Mouse (Mus musculus): ENCODE data around the gene Wipf2. TPM values are rescaled to one million over a fixed set of nuclear protein-coding genes. Genes with fewer than 3 reads are reported as not detected.
A peak's percentile ranks its signal among the peaks of the same experiment; 100 is the strongest.
"Not testable (repeated sequence)": the region's sequence is repeated elsewhere in the genome, so short reads cannot be mapped to it uniquely, and the experiment has no call there.

Wipf2 gene
- polyA plus RNA-seq, 1 experiment from 2014 or later = 4.5 TPM

DNA sequence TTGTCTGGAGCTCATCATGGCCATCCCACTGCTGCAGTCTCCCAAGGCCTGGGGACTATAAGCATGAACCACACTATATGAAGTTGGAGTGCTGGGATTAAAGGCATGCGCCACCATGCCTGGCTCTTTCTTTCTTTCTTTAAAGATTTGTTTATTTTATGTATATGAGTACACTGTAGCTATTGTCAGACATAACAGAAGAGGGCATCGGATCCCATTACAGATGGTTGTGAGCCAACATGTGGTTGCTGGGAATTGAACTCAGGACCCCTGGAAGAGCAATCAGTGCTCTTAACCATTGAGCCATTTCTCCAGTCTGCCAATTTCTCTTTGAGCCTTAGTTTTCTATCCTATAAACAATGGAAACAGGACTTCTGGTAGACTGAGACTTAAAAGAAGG is 70.4 kb downstream of the Wipf2 start:
- H3K4me2 ChIP-seq; H3K27me3 ChIP-seq (replicated peaks); ATAC-seq (ENCODE audit: insufficient read depth, low FRiP score, low read depth); H3K9me3 ChIP-seq; H3K36me3 ChIP-seq; H3K4me3 ChIP-seq (replicated peaks); H3K9ac ChIP-seq: not testable (repeated sequence)
- peak overlapping the region; percentile 88; the same call in 1 of the 2 replicates for H3K27ac ChIP-seq
- WGBS = 69% methylated on average over 2 of the region's 2 CpGs
- H3K4me1 ChIP-seq = peaks cover 83% of the 10 kb centered on the region

- Histone ChIP-seq H3K27ac (no peak overlapping the region), H3K4me1 (peaks cover 83% of the 10 kb centered on the region)
Measured at GRCm38 (mm10) chr11:98934367-98934766, 70.9 kb downstream of the Wipf2 start.

GRCm38 (mm10) chr11:98935123-98935522 is 71.7 kb downstream of the Wipf2 start:
- ATAC-seq (ENCODE audit: insufficient read depth, low FRiP score, low read depth) = no peak
- no peak overlapping the region for H3K9ac ChIP-seq
- no peaks in the 10 kb centered on the region for H3K27me3 ChIP-seq (replicated peaks)
- no peak overlapping the region for H3K4me3 ChIP-seq (replicated peaks)
- WGBS = 86% methylated on average over 3 of the region's 3 CpGs
- no peaks in the 10 kb centered on the region for H3K36me3 ChIP-seq
- H3K27ac ChIP-seq = no peak overlapping the region
- peaks cover 83% of the 10 kb centered on the region for H3K4me1 ChIP-seq
- H3K9me3 ChIP-seq = no peaks in the 10 kb centered on the region
- no peak overlapping the region for H3K4me2 ChIP-seq

More at GRCm38 (mm10) chr11:98934367-98934766, 70.9 kb downstream of the Wipf2 start:
- no peak overlapping the region for H3K4me2 ChIP-seq
- no peak for ATAC-seq (ENCODE audit: insufficient read depth, low FRiP score, low read depth)
- H3K27me3 ChIP-seq (replicated peaks) = no peaks in the 10 kb centered on the region
- no peak overlapping the region for H3K9ac ChIP-seq
- no peak overlapping the region for H3K4me3 ChIP-seq (replicated peaks)
- H3K9me3 ChIP-seq = no peaks in the 10 kb centered on the region
- H3K36me3 ChIP-seq = no peaks in the 10 kb centered on the region
- WGBS = 86% methylated on average over 3 of the region's 3 CpGs

GRCm38 (mm10) chr11:98936170-98936569 is 72.7 kb downstream of the Wipf2 start:
- Histone ChIP-seq H3K27me3 (replicated peaks) (no peaks in the 10 kb centered on the region), H3K27ac (peak overlapping the region; percentile 93), H3K9me3 (no peaks in the 10 kb centered on the region), H3K4me3 (replicated peaks) (peak overlapping the region; percentile 92), H3K9ac (peak overlapping the region; percentile 48; the same call in 1 of the 2 replicates), H3K4me1 (peaks cover 83% of the 10 kb centered on the region), H3K4me2 (peak overlapping the region; percentile 85), H3K36me3 (no peaks in the 10 kb centered on the region)
- WGBS = 2% methylated on average over 29 of the region's 29 CpGs
- ATAC-seq (ENCODE audit: insufficient read depth, low FRiP score, low read depth) = 0 out of 2 replicates have a peak, but pooled peaks have one; percentile 16

DNA sequence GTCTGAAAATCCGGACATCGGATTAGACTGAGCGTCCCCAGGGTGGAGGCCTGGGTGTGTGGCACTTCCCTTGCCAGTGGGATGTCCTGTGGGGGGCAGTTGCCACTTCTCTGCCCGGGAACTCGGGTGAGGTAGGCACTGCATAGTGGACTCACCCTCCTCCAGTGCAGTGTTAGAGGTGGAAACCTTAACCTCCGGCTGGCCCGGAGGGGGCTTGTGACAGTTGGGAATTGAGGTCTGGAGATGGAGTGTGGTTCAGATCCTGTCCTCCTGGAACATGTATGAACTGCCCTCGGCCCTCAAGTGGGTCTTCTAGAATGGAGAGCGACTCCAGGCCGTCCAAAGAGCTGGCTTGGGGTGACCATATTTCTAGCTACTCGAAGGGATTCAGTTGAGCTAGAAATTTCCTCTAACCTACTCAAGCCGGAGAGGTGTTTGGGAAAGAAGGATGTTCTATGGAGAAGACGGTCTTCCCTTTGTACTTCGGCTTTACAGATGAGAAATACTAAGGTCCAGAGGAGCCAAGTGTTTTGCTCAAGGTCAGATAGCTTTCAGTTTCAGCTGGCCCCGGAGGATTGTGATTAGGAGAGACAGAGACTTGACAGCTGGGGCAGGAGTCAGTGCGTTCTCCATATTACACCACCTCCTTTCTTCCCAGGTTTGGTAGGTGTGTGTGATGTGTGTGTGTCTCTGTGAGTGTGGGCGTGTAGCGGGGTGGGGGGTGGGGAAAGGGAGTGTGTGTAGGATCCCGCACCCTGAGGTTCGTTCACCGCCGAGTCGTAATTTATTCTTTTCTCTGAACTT is 73.4 kb downstream of the Wipf2 start:
- peaks cover 83% of the 10 kb centered on the region for H3K4me1 ChIP-seq
- H3K9ac ChIP-seq = peak overlapping the region; percentile 48; the same call in 1 of the 2 replicates
- peak overlapping the region; percentile 93 for H3K27ac ChIP-seq
- no peak; the same call in 1 of the 2 replicates for ATAC-seq (ENCODE audit: insufficient read depth, low FRiP score, low read depth)
- peak overlapping the region; percentile 92 for H3K4me3 ChIP-seq (replicated peaks)
- no peaks in the 10 kb centered on the region for H3K36me3 ChIP-seq
- H3K9me3 ChIP-seq = no peaks in the 10 kb centered on the region
- WGBS = 5% methylated on average over 23 of the region's 23 CpGs
- H3K27me3 ChIP-seq (replicated peaks) = no peaks in the 10 kb centered on the region
- peak overlapping the region; percentile 85 for H3K4me2 ChIP-seq

DNA sequence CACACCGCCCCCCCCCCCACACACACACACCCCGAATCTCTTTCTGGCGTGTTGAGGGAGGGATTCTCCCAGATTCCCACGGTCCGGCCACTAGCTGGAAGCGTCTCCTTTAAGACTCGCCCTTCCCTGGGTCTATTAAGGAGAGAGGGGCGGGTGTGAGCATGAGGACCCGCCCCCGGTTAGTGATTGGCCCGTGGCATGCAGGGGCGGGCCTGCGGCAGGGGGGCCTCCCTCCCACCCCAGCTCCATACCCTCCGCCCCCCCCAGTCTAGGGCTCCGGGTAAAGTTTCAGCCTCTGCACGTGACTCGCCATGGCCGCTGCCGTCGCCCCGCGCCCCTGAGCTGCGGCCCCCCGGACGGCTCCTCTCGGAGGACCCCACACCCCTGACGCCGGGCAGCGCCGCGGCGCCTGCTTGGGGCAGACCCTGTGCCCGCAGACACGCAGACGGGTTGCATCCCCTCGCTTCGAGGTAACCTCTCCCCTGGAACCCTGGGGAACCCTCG is 74.0 kb downstream of the Wipf2 start:
- no peaks in the 10 kb centered on the region for H3K36me3 ChIP-seq
- H3K27me3 ChIP-seq (replicated peaks) = no peaks in the 10 kb centered on the region
- peak overlapping the region; percentile 98 for H3K27ac ChIP-seq
- no peaks in the 10 kb centered on the region for H3K9me3 ChIP-seq
- H3K4me1 ChIP-seq = peaks cover 83% of the 10 kb centered on the region
- H3K9ac ChIP-seq = peak overlapping the region; percentile 89
- ATAC-seq (ENCODE audit: insufficient read depth, low FRiP score, low read depth) = peak; percentile 89
- 0% methylated on average over 38 of the region's 38 CpGs for WGBS
- peak overlapping the region; percentile 85 for H3K4me2 ChIP-seq
- H3K4me3 ChIP-seq (replicated peaks) = peak overlapping the region; percentile 92

DNA sequence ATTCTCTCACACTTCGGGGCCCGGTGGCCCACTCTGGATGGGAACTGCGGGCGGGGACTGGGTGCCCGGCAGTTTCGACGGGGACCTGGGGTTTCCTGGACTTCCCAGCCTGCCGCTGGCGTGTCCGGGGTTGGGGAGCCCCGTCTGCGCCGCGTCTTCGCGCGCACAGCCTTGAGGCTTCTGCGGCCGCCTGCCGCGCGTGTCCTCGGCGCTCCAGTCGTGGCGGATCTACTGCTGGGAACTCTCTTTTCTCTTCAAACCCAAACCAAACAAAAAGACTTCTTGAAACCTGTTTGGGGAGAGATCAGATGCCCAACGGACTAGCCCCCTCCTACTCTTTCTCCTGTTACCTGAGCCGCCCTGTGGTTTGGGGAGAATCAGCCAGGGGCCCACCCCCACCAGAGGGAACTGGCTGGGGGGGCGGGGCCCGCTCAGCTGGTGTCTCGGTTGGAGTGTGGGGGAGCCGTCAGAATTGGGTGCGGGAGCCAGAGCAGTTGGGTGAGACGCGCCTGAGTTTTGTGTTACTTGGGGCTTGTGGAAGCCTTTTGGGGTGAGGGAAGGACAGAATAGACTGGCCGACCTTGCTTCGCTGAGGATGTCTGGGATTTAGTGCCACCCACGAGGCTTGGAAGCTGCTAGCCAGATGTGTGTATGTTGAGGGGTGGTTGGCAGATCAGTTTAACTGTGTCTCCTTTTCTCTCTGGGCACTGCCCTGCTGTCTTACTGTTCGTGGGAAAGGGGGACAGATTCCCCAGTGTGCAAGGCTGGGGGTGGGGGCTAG is 74.7 kb downstream of the Wipf2 start:
- peak overlapping the region; percentile 98 for H3K27ac ChIP-seq
- H3K9ac ChIP-seq = peak overlapping the region; percentile 89
- H3K27me3 ChIP-seq (replicated peaks) = no peaks in the 10 kb centered on the region
- H3K36me3 ChIP-seq = no peaks in the 10 kb centered on the region
- no peaks in the 10 kb centered on the region for H3K9me3 ChIP-seq
- under 1% methylated on average over 39 of the region's 39 CpGs for WGBS
- H3K4me2 ChIP-seq = peak overlapping the region; percentile 85
- H3K4me1 ChIP-seq = peaks cover 83% of the 10 kb centered on the region
- peak overlapping the region; percentile 92 for H3K4me3 ChIP-seq (replicated peaks)
- ATAC-seq (ENCODE audit: insufficient read depth, low FRiP score, low read depth) = no peak

DNA sequence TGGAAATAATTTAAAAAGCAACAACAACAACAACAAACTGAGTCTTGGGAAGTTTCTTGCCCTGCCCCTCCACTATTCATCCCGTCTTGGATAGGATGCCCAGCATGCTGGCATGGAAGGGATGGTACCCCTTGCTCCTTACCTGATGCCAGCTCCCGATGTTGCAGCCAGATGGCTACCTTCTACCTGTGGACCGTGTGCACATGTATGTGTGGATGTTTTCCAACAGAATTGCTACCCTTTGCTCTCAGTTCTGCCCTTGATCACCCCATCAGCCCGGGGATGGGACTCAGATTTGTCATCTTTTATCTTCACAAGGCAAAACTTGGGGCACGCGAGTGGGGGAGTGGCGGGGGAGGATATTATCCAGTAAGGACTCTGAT is 75.3 kb downstream of the Wipf2 start:
- no peaks in the 10 kb centered on the region for H3K9me3 ChIP-seq
- peak overlapping the region; percentile 89; the same call in 1 of the 2 replicates for H3K9ac ChIP-seq
- no peak for ATAC-seq (ENCODE audit: insufficient read depth, low FRiP score, low read depth)
- peak overlapping the region; percentile 98 for H3K27ac ChIP-seq
- no peaks in the 10 kb centered on the region for H3K36me3 ChIP-seq
- peak overlapping the region; percentile 85 for H3K4me2 ChIP-seq
- H3K4me1 ChIP-seq = peaks cover 83% of the 10 kb centered on the region
- no peaks in the 10 kb centered on the region for H3K27me3 ChIP-seq (replicated peaks)
- H3K4me3 ChIP-seq (replicated peaks) = peak overlapping the region; percentile 92
- WGBS = 25% methylated on average over 7 of the region's 7 CpGs

- 30% methylated on average over 15 of the region's 15 CpGs for WGBS
- Histone ChIP-seq H3K27ac (peak overlapping the region; percentile 98), H3K9me3 (no peaks in the 10 kb centered on the region), H3K36me3 (no peaks in the 10 kb centered on the region), H3K4me2 (peak overlapping the region; percentile 85), H3K4me1 (peaks cover 84% of the 10 kb centered on the region), H3K4me3 (replicated peaks) (peak overlapping the region; percentile 92), H3K9ac (peak overlapping the region; percentile 89), H3K27me3 (replicated peaks) (no peaks in the 10 kb centered on the region)
- no peak for ATAC-seq (ENCODE audit: insufficient read depth, low FRiP score, low read depth)
Measured at GRCm38 (mm10) chr11:98939084-98939952, 75.9 kb downstream of the Wipf2 start.

- Histone ChIP-seq H3K27me3 (replicated peaks) (no peaks in the 10 kb centered on the region), H3K36me3 (no peaks in the 10 kb centered on the region), H3K4me2 (peak overlapping the region; percentile 85), H3K4me3 (replicated peaks) (peak overlapping the region; percentile 92), H3K9me3 (no peaks in the 10 kb centered on the region), H3K4me1 (peaks cover 84% of the 10 kb centered on the region), H3K27ac (peak overlapping the region; percentile 98), H3K9ac (peak overlapping the region; percentile 20; the same call in 1 of the 2 replicates)
- no peak for ATAC-seq (ENCODE audit: insufficient read depth, low FRiP score, low read depth)
- 40% methylated on average over 11 of the region's 11 CpGs for WGBS
Measured at GRCm38 (mm10) chr11:98939953-98940641, 76.7 kb downstream of the Wipf2 start.

DNA sequence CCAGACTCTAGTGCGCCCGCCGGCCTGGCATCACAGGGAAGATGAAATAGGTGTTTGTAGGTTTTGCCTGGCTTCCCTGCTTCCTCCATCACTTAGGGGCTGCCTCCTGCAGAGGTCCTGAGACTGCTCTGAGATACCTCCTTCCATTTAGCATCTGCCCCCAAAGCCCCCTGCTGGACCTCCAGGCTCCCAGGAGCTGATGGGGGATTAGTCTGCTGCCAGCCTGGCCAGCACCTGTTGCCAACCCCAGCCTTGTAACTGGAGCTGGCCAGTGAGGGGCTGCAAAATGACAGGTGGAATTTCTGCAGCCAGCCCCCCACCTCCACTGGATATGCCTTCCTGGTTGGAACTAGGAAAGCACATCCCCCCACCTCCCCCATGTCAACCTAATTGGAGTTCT is 77.3 kb downstream of the Wipf2 start:
- Histone ChIP-seq H3K4me1 (peaks cover 88% of the 10 kb centered on the region), H3K27ac (peak overlapping the region; percentile 98), H3K9ac (no peak overlapping the region), H3K4me3 (replicated peaks) (peak overlapping the region; percentile 92), H3K27me3 (replicated peaks) (no peaks in the 10 kb centered on the region), H3K9me3 (no peaks in the 10 kb centered on the region), H3K36me3 (no peaks in the 10 kb centered on the region), H3K4me2 (peak overlapping the region; percentile 85)
- ATAC-seq (ENCODE audit: insufficient read depth, low FRiP score, low read depth) = no peak
- 21% methylated on average over 3 of the region's 3 CpGs for WGBS

All from stomach, embryonic 15.5 days (tissue).